Mouse (Mus musculus) cerebellum, adult 2 months (tissue): ENCODE measurements around the gene N6amt1.

Experiments used
- CTCF ChIP-seq: fragments of 200-500 bp; IDR thresholded peaks from 2 replicates; pipeline ENCODE4 v1.5.1; 2011; ENCODE audit warnings: low read depth, mild to moderate bottlenecking, control low read depth, low read length, moderate library complexity, borderline replicate concordance; ENCODE audit not compliant: insufficient read depth
- POLR2A ChIP-seq: fragments of 200-500 bp; IDR thresholded peaks from 2 replicates; pipeline ENCODE4 v1.6.1; 2011; ENCODE audit warnings: low read length, control low read depth, borderline replicate concordance; ENCODE audit not compliant: insufficient read depth

DNA sequence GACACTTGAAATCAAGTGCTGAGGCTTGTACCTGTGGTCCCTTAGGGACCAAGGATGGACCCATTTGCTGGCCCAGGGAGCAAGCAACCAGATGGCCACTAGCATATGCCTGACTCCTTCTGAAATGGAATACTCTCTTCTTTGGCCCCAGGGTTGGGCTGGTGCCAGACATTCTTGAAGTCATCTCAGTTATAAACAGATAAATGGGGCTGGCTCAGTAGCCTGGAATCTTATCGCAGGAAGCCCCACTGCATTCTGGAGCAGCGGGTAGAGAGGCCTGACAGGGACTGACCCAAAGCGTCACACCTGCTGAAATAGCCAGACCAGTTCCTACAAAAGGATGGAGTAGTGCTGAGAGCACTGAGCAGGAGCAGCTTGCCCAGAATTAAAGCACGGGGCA is 10.2 kb downstream of the N6amt1 start:
- TF ChIP-seq CTCF (no peak), POLR2A (no peak)
